Mouse (Mus musculus) C2C12 (cell line): ENCODE data around the gene Gas2l2. TPM values are rescaled to one million over a fixed set of nuclear protein-coding genes. Genes with fewer than 3 reads are reported as not detected.

Experiments used
- H3K27me3 ChIP-seq: one replicate; pipeline ENCODE4 v1.6.1; 2011; ENCODE audit not compliant: control insufficient read depth, insufficient read depth, insufficient read length
- H3K36me3 ChIP-seq: one replicate; pipeline ENCODE4 v1.6.1; 2011; ENCODE audit not compliant: control insufficient read depth, insufficient read depth
- H3K4me3 ChIP-seq: one replicate; pipeline ENCODE4 v1.5.1; 2011; ENCODE audit warnings: mild to moderate bottlenecking, control low read depth; ENCODE audit not compliant: poor library complexity, insufficient read depth, severe bottlenecking
- H3K79me2 ChIP-seq: one replicate; pipeline ENCODE4 v1.6.1; 2011; ENCODE audit not compliant: control insufficient read depth, insufficient read depth
- H3K79me3 ChIP-seq: one replicate; pipeline ENCODE4 v1.6.1; 2011; ENCODE audit warnings: low read depth, control low read depth
- H3ac ChIP-seq: one replicate; pipeline ENCODE3; 2011; ENCODE audit warnings: low read depth; ENCODE audit not compliant: control insufficient read depth, insufficient read length
- CEBPB ChIP-seq: IDR thresholded peaks from one replicate; pipeline ENCODE4 v1.6.1; 2011; ENCODE audit warnings: low read depth, mild to moderate bottlenecking, control low read depth, moderate library complexity
- CTCF ChIP-seq: IDR thresholded peaks from one replicate; pipeline ENCODE4 v1.5.1; 2011; ENCODE audit not compliant: control insufficient read depth, insufficient read depth, insufficient read length
- FOSL1 ChIP-seq: IDR thresholded peaks from one replicate; pipeline ENCODE4 v1.8.0; 2011; ENCODE audit warnings: mild to moderate bottlenecking, low read length; ENCODE audit not compliant: poor library complexity, insufficient read depth, severe bottlenecking
- MAX ChIP-seq: IDR thresholded peaks from one replicate; pipeline ENCODE4 v1.6.1; 2011; ENCODE audit warnings: mild to moderate bottlenecking, control low read depth
- MYOD1 ChIP-seq: IDR thresholded peaks from one replicate; pipeline ENCODE4 v1.6.1; 2011; ENCODE audit warnings: low read depth; ENCODE audit not compliant: control insufficient read depth, insufficient read length
- MYOG ChIP-seq: IDR thresholded peaks from one replicate; pipeline ENCODE4 v1.6.1; 2011; ENCODE audit not compliant: control insufficient read depth, insufficient read length; ENCODE audit errors: extremely low read depth
- USF1 ChIP-seq: IDR thresholded peaks from one replicate; pipeline ENCODE4 v1.6.1; 2011; ENCODE audit warnings: low read depth, mild to moderate bottlenecking, control low read depth, moderate library complexity
- polyA plus RNA-seq: library from polyadenylated mRNA; unstranded; fragments of >200 nt; fragmentation: generic; extraction: Trizol; gene quantifications from one replicate; pipeline ENCODE4 v1.2.1, GENCODE M21; 2012; ENCODE audit warnings: missing spikeins

The Gas2l2 gene
- polyA plus RNA-seq, 1 experiment = not detected

- no peak overlapping the region for H3ac ChIP-seq
- TF ChIP-seq CEBPB (no peak), MAX (no peak), CTCF (no peak), MYOD1 (no peak), MYOG (no peak), FOSL1 (no peak), USF1 (no peak)
- no peak overlapping the region for H3K4me3 ChIP-seq
- no peaks in the 10 kb centered on the region for H3K27me3 ChIP-seq
- no peaks in the 10 kb centered on the region for H3K79me2 ChIP-seq
- no peaks in the 10 kb centered on the region for H3K36me3 ChIP-seq
- H3K79me3 ChIP-seq = no peaks in the 10 kb centered on the region
These were observed 19.0 kb upstream of the Gas2l2 start for GRCm38 (mm10) chr11:83448021-83448926.

GRCm38 (mm10) chr11:83447612-83448011 is 18.4 kb upstream of the Gas2l2 start:
- H3K4me3 ChIP-seq = no peak overlapping the region
- H3K27me3 ChIP-seq = no peaks in the 10 kb centered on the region
- TF ChIP-seq FOSL1 (no peak), MAX (no peak), USF1 (no peak), MYOD1 (no peak), CTCF (no peak), CEBPB (no peak), MYOG (no peak)
- H3K36me3 ChIP-seq = no peaks in the 10 kb centered on the region
- no peaks in the 10 kb centered on the region for H3K79me3 ChIP-seq
- no peaks in the 10 kb centered on the region for H3K79me2 ChIP-seq
- H3ac ChIP-seq = no peak overlapping the region

GRCm38 (mm10) chr11:83445001-83445400 is 15.7 kb upstream of the Gas2l2 start:
- Histone ChIP-seq H3K36me3 (no peaks in the 10 kb centered on the region), H3ac (no peak overlapping the region), H3K27me3 (peaks cover 3% of the 10 kb centered on the region), H3K4me3 (no peak overlapping the region), H3K79me2 (no peaks in the 10 kb centered on the region), H3K79me3 (no peaks in the 10 kb centered on the region)
- TF ChIP-seq MYOD1 (no peak), MAX (no peak)

DNA sequence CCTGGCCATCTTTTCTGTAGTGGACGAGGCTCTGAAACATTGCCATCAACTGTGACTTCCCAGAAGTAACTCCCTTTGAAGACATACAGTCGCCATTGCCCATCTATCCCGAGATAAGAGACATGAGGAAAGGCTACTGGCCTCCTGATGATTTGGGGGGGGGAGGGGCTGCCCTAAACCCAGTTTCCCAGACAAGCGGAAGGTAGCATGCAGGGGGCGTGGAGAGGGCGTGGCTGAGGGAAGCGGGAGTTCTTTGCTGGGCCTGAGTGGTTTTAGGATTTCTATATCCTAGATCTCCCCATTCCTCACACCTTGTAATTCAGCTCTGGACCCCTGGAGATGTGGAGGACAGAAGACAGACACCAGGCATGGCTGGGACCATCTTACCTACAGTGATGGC is 14.6 kb upstream of the Gas2l2 start:
- H3K4me3 ChIP-seq = no peak overlapping the region
- peaks cover 3% of the 10 kb centered on the region for H3K27me3 ChIP-seq

GRCm38 (mm10) chr11:83442596-83443267 is 13.5 kb upstream of the Gas2l2 start:
- Histone ChIP-seq H3K4me3 (no peak overlapping the region), H3K27me3 (peaks cover 3% of the 10 kb centered on the region)
- TF ChIP-seq FOSL1 = no peak
- no peak for TF ChIP-seq MAX

More for the DNA sequence above, 14.6 kb upstream of the Gas2l2 start:
- Histone ChIP-seq H3K79me3 (no peaks in the 10 kb centered on the region), H3K79me2 (no peaks in the 10 kb centered on the region), H3ac (no peak overlapping the region), H3K36me3 (no peaks in the 10 kb centered on the region)
- TF ChIP-seq FOSL1 = no peak
- TF ChIP-seq MAX = no peak
- TF ChIP-seq MYOG = no peak
- TF ChIP-seq USF1 = no peak
- no peak for TF ChIP-seq CTCF
- no peak for TF ChIP-seq MYOD1
- no peak for TF ChIP-seq CEBPB

GRCm38 (mm10) chr11:83441235-83441634 is 12.0 kb upstream of the Gas2l2 start:
- Histone ChIP-seq H3K79me2 (no peaks in the 10 kb centered on the region), H3K36me3 (no peaks in the 10 kb centered on the region), H3K4me3 (no peak overlapping the region), H3K79me3 (no peaks in the 10 kb centered on the region), H3K27me3 (peaks cover 3% of the 10 kb centered on the region), H3ac (no peak overlapping the region)
- TF ChIP-seq CEBPB (no peak), MAX (no peak), USF1 (no peak), MYOD1 (no peak), CTCF (no peak), FOSL1 (no peak), MYOG (no peak)

More at GRCm38 (mm10) chr11:83442596-83443267, 13.5 kb upstream of the Gas2l2 start:
- H3K79me3 ChIP-seq = no peaks in the 10 kb centered on the region
- H3ac ChIP-seq = no peak overlapping the region
- H3K79me2 ChIP-seq = no peaks in the 10 kb centered on the region
- no peaks in the 10 kb centered on the region for H3K36me3 ChIP-seq
